Mouse (Mus musculus): ENCODE results near the gene Gbp7.

DNA sequence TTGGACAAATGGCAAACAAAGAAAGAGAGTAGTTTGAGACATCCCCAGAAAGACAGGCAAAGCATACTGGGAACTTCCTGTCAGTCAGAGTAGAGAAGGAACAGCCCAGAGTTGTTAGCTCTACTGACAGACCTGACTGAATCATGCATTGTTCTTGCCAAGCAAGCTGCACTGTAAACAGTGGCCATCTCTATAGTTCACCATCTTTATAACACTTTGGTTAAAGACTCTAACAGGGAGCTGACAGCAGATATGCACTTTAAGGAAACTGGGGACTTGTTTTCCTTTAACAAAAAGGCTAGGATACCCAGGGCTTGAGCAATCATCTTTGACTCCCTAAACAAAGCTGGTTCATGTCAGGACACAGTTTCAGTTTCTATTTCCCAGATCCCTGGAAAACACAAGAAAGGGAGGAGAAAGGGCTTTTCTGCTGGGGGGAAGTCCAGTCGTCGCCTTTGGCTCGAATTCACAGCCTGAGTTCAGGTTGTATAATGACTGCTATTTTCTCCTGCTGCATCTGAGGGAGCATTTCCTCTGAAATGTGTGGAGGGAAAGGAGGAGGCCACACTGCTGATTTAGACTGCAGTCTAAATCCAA lies 29.6 kb downstream of the Gbp7 start, which contains the start of gene Gbp3:
- no peak for TF ChIP-seq CTCF (IDR thresholded peaks at IDR 0.05; ENCODE audit: low read depth)
- TF ChIP-seq EP300 (IDR thresholded peaks at IDR 0.05; ENCODE audit: low read depth): no peak
